Mouse (Mus musculus) neural tube, embryonic 15.5 days (tissue): Measurements from ENCODE around the gene Mctp1. TPM values are rescaled to one million over a fixed set of nuclear protein-coding genes. Genes with fewer than 3 reads are reported as not detected.
A peak's percentile ranks its signal among the peaks of the same experiment; 100 is the strongest.

ENCODE experiments used
- ATAC-seq: fragments of 200-750 bp; cut with Nextera tagmentation; 2 replicates; pipeline ENCODE4 v1.8.0; 2017; ENCODE audit warnings: mild to moderate bottlenecking, moderate TSS enrichment, moderate library complexity; ENCODE audit not compliant: low FRiP score
- H3K27ac ChIP-seq: fragments of 300-500 bp; sonication (generic); replicated peaks from 2 replicates; pipeline ENCODE4 v1.5.1; 2015; ENCODE audit warnings: mild to moderate bottlenecking, inconsistent platforms
- H3K27me3 ChIP-seq: fragments of 300-500 bp; sonication (generic); replicated peaks from 2 replicates; pipeline ENCODE4 v1.6.1; 2015; ENCODE audit warnings: inconsistent platforms
- H3K36me3 ChIP-seq: fragments of 300-500 bp; sonication (generic); 2 replicates; pipeline ENCODE4 v1.6.1; 2015; ENCODE audit warnings: inconsistent platforms
- H3K4me1 ChIP-seq: fragments of 300-500 bp; sonication (generic); 2 replicates; pipeline ENCODE4 v1.6.1; 2015; ENCODE audit warnings: inconsistent platforms
- H3K4me2 ChIP-seq: fragments of 300-500 bp; sonication (generic); 2 replicates; pipeline ENCODE4 v1.6.1; 2015; ENCODE audit warnings: inconsistent platforms, mild to moderate bottlenecking, moderate library complexity
- H3K4me3 ChIP-seq: fragments of 300-500 bp; sonication (generic); replicated peaks from 2 replicates; pipeline ENCODE4 v1.5.1; 2015; ENCODE audit warnings: mild to moderate bottlenecking, inconsistent platforms
- H3K9ac ChIP-seq: fragments of 300-500 bp; sonication (generic); replicated peaks from 2 replicates; pipeline ENCODE4 v1.6.1; 2015; ENCODE audit warnings: mild to moderate bottlenecking, inconsistent platforms
- H3K9me3 ChIP-seq: fragments of 300-500 bp; sonication (generic); replicated peaks from 2 replicates; pipeline ENCODE4 v1.6.1; 2016; ENCODE audit warnings: inconsistent platforms
- WGBS: fragments of 180-500 bp; shearing (Covaris S2); methylation state at CpG from one replicate; pipeline ENCODE4 v1.1.7; 2015; ENCODE audit warnings: mixed read lengths; 5-methylcytosine and 5-hydroxymethylcytosine counted together
- polyA plus RNA-seq: library from polyadenylated mRNA; unstranded; fragments of >200 nt; fragmentation: Nextera tagmentation; extraction: Ambion mirVana; gene quantifications from 2 replicates; pipeline ENCODE4 v1.2.1, GENCODE M21; 2015

The Mctp1 gene
- polyA plus RNA-seq, 1 experiment from 2014 or later = 2.0 TPM

- peak; percentile 50; the same call in 1 of the 2 replicates for ATAC-seq
- Histone ChIP-seq H3K4me3 (no peak overlapping the region), H3K4me1 (no peaks in the 10 kb centered on the region), H3K9me3 (no peaks in the 10 kb centered on the region), H3K4me2 (no peak overlapping the region), H3K9ac (no peak overlapping the region), H3K27ac (no peak overlapping the region), H3K27me3 (no peaks in the 10 kb centered on the region), H3K36me3 (no peaks in the 10 kb centered on the region)
- 25% methylated on average over 2 of the region's 2 CpGs for WGBS
Measured at GRCm38 (mm10) chr13:76484086-76484709, 99.9 kb downstream of the Mctp1 start.

- no peaks in the 10 kb centered on the region for H3K36me3 ChIP-seq
- no peak overlapping the region for H3K4me3 ChIP-seq
- H3K27me3 ChIP-seq = no peaks in the 10 kb centered on the region
- no peak overlapping the region for H3K27ac ChIP-seq
- ATAC-seq = no peak
- WGBS = 83% methylated on average over 2 of the region's 2 CpGs
- no peak overlapping the region for H3K9ac ChIP-seq
- H3K9me3 ChIP-seq = no peaks in the 10 kb centered on the region
- no peak overlapping the region for H3K4me2 ChIP-seq
- H3K4me1 ChIP-seq = no peaks in the 10 kb centered on the region
Measured at GRCm38 (mm10) chr13:76515896-76516295, 131.6 kb downstream of the Mctp1 start.

GRCm38 (mm10) chr13:76523170-76523569 lies 138.8 kb downstream of the Mctp1 start:
- Histone ChIP-seq H3K4me1 (no peaks in the 10 kb centered on the region), H3K27ac (no peak overlapping the region), H3K36me3 (no peaks in the 10 kb centered on the region), H3K9ac (no peak overlapping the region), H3K27me3 (no peaks in the 10 kb centered on the region), H3K4me2 (no peak overlapping the region), H3K9me3 (no peaks in the 10 kb centered on the region), H3K4me3 (no peak overlapping the region)
- WGBS = 66% methylated on average over 1 of the region's 1 CpGs
- no peak for ATAC-seq

GRCm38 (mm10) chr13:76527326-76527725 lies 143.0 kb downstream of the Mctp1 start:
- H3K27me3 ChIP-seq = no peaks in the 10 kb centered on the region
- H3K36me3 ChIP-seq = no peaks in the 10 kb centered on the region
- no peak overlapping the region for H3K9ac ChIP-seq
- no peak for ATAC-seq
- H3K27ac ChIP-seq = no peak overlapping the region
- H3K9me3 ChIP-seq = no peaks in the 10 kb centered on the region
- H3K4me1 ChIP-seq = no peaks in the 10 kb centered on the region
- no peak overlapping the region for H3K4me2 ChIP-seq
- no peak overlapping the region for H3K4me3 ChIP-seq

- ATAC-seq = no peak
- WGBS = 41% methylated on average over 1 of the region's 1 CpGs
- Histone ChIP-seq H3K36me3 (no peaks in the 10 kb centered on the region), H3K9ac (no peak overlapping the region), H3K9me3 (no peaks in the 10 kb centered on the region), H3K4me1 (no peaks in the 10 kb centered on the region), H3K27ac (no peak overlapping the region), H3K4me2 (no peak overlapping the region), H3K4me3 (no peak overlapping the region), H3K27me3 (no peaks in the 10 kb centered on the region)
Measured at GRCm38 (mm10) chr13:76527751-76528150, 143.4 kb downstream of the Mctp1 start.

- Histone ChIP-seq H3K9me3 (no peaks in the 10 kb centered on the region), H3K27ac (no peak overlapping the region), H3K27me3 (no peaks in the 10 kb centered on the region), H3K4me2 (no peak overlapping the region), H3K4me3 (no peak overlapping the region), H3K9ac (no peak overlapping the region), H3K4me1 (no peaks in the 10 kb centered on the region), H3K36me3 (no peaks in the 10 kb centered on the region)
- 61% methylated on average over 2 of the region's 2 CpGs for WGBS
- ATAC-seq = no peak
Measured at GRCm38 (mm10) chr13:76529915-76530314, 145.6 kb downstream of the Mctp1 start.

- no peak overlapping the region for H3K4me3 ChIP-seq
- H3K36me3 ChIP-seq = no peaks in the 10 kb centered on the region
- H3K27me3 ChIP-seq = no peaks in the 10 kb centered on the region
- no peaks in the 10 kb centered on the region for H3K4me1 ChIP-seq
- H3K4me2 ChIP-seq = no peak overlapping the region
- no peak overlapping the region for H3K9ac ChIP-seq
- H3K9me3 ChIP-seq = no peaks in the 10 kb centered on the region
- H3K27ac ChIP-seq = no peak overlapping the region
- ATAC-seq = no peak
- WGBS = 97% methylated on average over 3 of the region's 3 CpGs
Measured at GRCm38 (mm10) chr13:76530867-76531504, 146.7 kb downstream of the Mctp1 start.

GRCm38 (mm10) chr13:76547854-76548253 lies 163.5 kb downstream of the Mctp1 start:
- no peak overlapping the region for H3K4me3 ChIP-seq
- no peaks in the 10 kb centered on the region for H3K27me3 ChIP-seq
- no peaks in the 10 kb centered on the region for H3K36me3 ChIP-seq
- ATAC-seq = no peak
- H3K4me1 ChIP-seq = no peaks in the 10 kb centered on the region
- H3K4me2 ChIP-seq = no peak overlapping the region
- WGBS = 73% methylated on average over 2 of the region's 2 CpGs
- H3K9ac ChIP-seq = no peak overlapping the region
- no peak overlapping the region for H3K27ac ChIP-seq
- H3K9me3 ChIP-seq = no peaks in the 10 kb centered on the region

- ATAC-seq = no peak
- Histone ChIP-seq H3K9ac (no peak overlapping the region), H3K4me2 (no peak overlapping the region), H3K27ac (no peak overlapping the region), H3K4me3 (no peak overlapping the region), H3K36me3 (no peaks in the 10 kb centered on the region), H3K4me1 (no peaks in the 10 kb centered on the region), H3K27me3 (no peaks in the 10 kb centered on the region), H3K9me3 (no peaks in the 10 kb centered on the region)
- WGBS = 93% methylated on average over 8 of the region's 8 CpGs
Measured at GRCm38 (mm10) chr13:76560918-76561317, 176.6 kb downstream of the Mctp1 start.

GRCm38 (mm10) chr13:76561594-76561993 lies 177.3 kb downstream of the Mctp1 start:
- no peak overlapping the region for H3K4me2 ChIP-seq
- 83% methylated on average over 3 of the region's 3 CpGs for WGBS
- no peak overlapping the region for H3K9ac ChIP-seq
- no peaks in the 10 kb centered on the region for H3K27me3 ChIP-seq
- no peak overlapping the region for H3K27ac ChIP-seq
- H3K9me3 ChIP-seq = no peaks in the 10 kb centered on the region
- H3K4me3 ChIP-seq = no peak overlapping the region
- ATAC-seq = no peak
- no peaks in the 10 kb centered on the region for H3K36me3 ChIP-seq
- no peaks in the 10 kb centered on the region for H3K4me1 ChIP-seq

GRCm38 (mm10) chr13:76564061-76564460 lies 179.7 kb downstream of the Mctp1 start:
- H3K27me3 ChIP-seq = no peaks in the 10 kb centered on the region
- H3K9me3 ChIP-seq = no peaks in the 10 kb centered on the region
- H3K9ac ChIP-seq = no peak overlapping the region
- no peaks in the 10 kb centered on the region for H3K4me1 ChIP-seq
- H3K4me2 ChIP-seq = no peak overlapping the region
- no peak for ATAC-seq
- H3K4me3 ChIP-seq = no peak overlapping the region
- H3K36me3 ChIP-seq = no peaks in the 10 kb centered on the region
- no peak overlapping the region for H3K27ac ChIP-seq

- H3K4me3 ChIP-seq = no peak overlapping the region
- H3K4me2 ChIP-seq = no peak overlapping the region
- H3K9me3 ChIP-seq = no peaks in the 10 kb centered on the region
- ATAC-seq = no peak
- 91% methylated on average over 3 of the region's 3 CpGs for WGBS
- no peaks in the 10 kb centered on the region for H3K27me3 ChIP-seq
- no peak overlapping the region for H3K27ac ChIP-seq
- H3K36me3 ChIP-seq = no peaks in the 10 kb centered on the region
- no peaks in the 10 kb centered on the region for H3K4me1 ChIP-seq
- H3K9ac ChIP-seq = no peak overlapping the region
Measured at GRCm38 (mm10) chr13:76566024-76566423, 181.7 kb downstream of the Mctp1 start.
